In the genomic region with DNA sequence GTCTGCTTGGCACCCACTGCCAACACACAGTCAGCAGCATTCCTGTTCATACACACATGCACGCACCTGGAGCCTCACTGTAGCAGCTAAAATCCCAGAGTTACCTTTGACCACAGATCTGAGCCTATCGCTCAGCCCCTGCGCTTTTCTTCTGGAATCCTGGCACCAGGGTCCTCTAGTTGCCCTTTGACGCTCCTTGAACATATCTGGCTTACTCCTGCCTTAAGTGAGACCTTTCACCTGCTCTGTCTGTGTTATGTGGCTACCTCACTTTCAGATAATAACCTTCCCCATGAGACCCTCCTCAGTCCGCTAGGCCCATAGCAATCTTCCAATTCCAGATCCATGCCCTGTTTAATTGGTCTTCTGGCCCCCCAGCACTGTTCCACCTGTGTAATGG, we compare ENCODE assay signal across 15 mouse cellular contexts. TPM values are rescaled to one million over a fixed set of nuclear protein-coding genes. Genes with fewer than 3 reads are reported as not detected.
"Had no signal": no experiment of that assay in that cellular context is flagged by ENCODE, and none has a peak within 500 bp of the region (broad histone marks: within the 10 kb centered on the region; RNA-seq: fewer than 3 reads in every experiment).

No protein-coding gene starts in this region.

- H3K27me3 ChIP-seq: limb, embryonic 12.5 days; midbrain, embryonic 13.5 days; neural tube, embryonic 15.5 days had no signal

- H3K36me3 ChIP-seq: limb, embryonic 12.5 days; midbrain, embryonic 13.5 days; neural tube, embryonic 15.5 days had no signal

- H3K9ac ChIP-seq: limb, embryonic 12.5 days; liver, embryonic 14.5 days; midbrain, embryonic 13.5 days; neural tube, embryonic 15.5 days had no signal

- DNase-seq: kidney, adult 9 months; kidney, postnatal 10 days; kidney, postnatal 4 days; liver; lung, adult 18-20 months; lung, postnatal 36 days; right cerebral cortex, adult 18-20 months; right cerebral cortex, postnatal 25 days; thymus, postnatal 14 days had no signal

- ATAC-seq: midbrain, embryonic 13.5 days had no signal

- H3K4me3 ChIP-seq: layer of hippocampus, adult 2 months; limb, embryonic 12.5 days; midbrain, embryonic 13.5 days; neural tube, embryonic 15.5 days had no signal

- H3K9me3 ChIP-seq: limb, embryonic 12.5 days; midbrain, embryonic 13.5 days; neural tube, embryonic 15.5 days had no signal

- H3K4me1 ChIP-seq: limb, embryonic 12.5 days; midbrain, embryonic 13.5 days; neural tube, embryonic 15.5 days had no signal

- H3K4me2 ChIP-seq: limb, embryonic 12.5 days; midbrain, embryonic 13.5 days; neural tube, embryonic 15.5 days had no signal

- H3K27ac ChIP-seq: layer of hippocampus, adult 2 months; limb, embryonic 12.5 days; liver, embryonic 14.5 days; midbrain, embryonic 13.5 days; neural tube, embryonic 15.5 days had no signal

RNA-seq across cellular contexts. Expression of gene Bst1, which starts 41.4 kb away (rescaled TPM):
- polyA plus RNA-seq: limb, embryonic 12.5 days; midbrain, embryonic 13.5 days; neural tube, embryonic 11.5 days had no signal
